In genomic region chr4:155292863-155293262, GRCm38 (mm10) we compare ENCODE assay signal across 16 mouse cellular contexts.
"Had no signal": no experiment of that assay in that cellular context is flagged by ENCODE, and none has a peak within 500 bp of the region (broad histone marks: within the 10 kb centered on the region; RNA-seq: fewer than 3 reads in every experiment).

No protein-coding gene starts in this region.

- H3K4me3 ChIP-seq: kidney, embryonic 15.5 days; left cerebral cortex, adult 2 months; limb, embryonic 10.5 days; liver, embryonic 15.5 days; midbrain, embryonic 15.5 days; neural tube, embryonic 12.5 days; stomach, embryonic 15.5 days had no signal

- H3K4me2 ChIP-seq: kidney, embryonic 15.5 days; liver, embryonic 11.5 days; liver, embryonic 15.5 days; midbrain, embryonic 15.5 days; neural tube, embryonic 12.5 days; stomach, embryonic 15.5 days had no signal

- H3K4me1 ChIP-seq: kidney, embryonic 15.5 days; liver, embryonic 15.5 days; midbrain, embryonic 15.5 days; neural tube, embryonic 12.5 days; stomach, embryonic 15.5 days had no signal

- H3K9me3 ChIP-seq: kidney, embryonic 15.5 days; limb, embryonic 10.5 days; liver, embryonic 15.5 days; midbrain, embryonic 15.5 days; neural tube, embryonic 12.5 days; stomach, embryonic 15.5 days had no signal

- ATAC-seq: midbrain, embryonic 15.5 days had no signal

- H3K36me3 ChIP-seq: kidney, embryonic 15.5 days; limb, embryonic 10.5 days; liver, embryonic 15.5 days; stomach, embryonic 15.5 days had no signal

- H3K27ac ChIP-seq: kidney, embryonic 15.5 days; left cerebral cortex, adult 2 months; limb, embryonic 10.5 days; liver, embryonic 15.5 days; macrophage; midbrain, embryonic 15.5 days; neural tube, embryonic 12.5 days; stomach, embryonic 15.5 days had no signal

- DNase-seq: kidney, adult 2 months; kidney, postnatal 25 days; lung, adult 2 months; lung, postnatal 10 days; right cerebral cortex, postnatal 4 days; spleen, adult 18-20 months; thymus, postnatal 4 days had no signal

- H3K27me3 ChIP-seq: kidney, embryonic 15.5 days; liver, embryonic 15.5 days; midbrain, embryonic 15.5 days; neural tube, embryonic 12.5 days; stomach, embryonic 15.5 days had no signal

- H3K9ac ChIP-seq: kidney, embryonic 15.5 days; liver, embryonic 15.5 days; midbrain, embryonic 15.5 days; neural tube, embryonic 12.5 days; stomach, embryonic 15.5 days had no signal
